Mouse (Mus musculus) brain, embryonic 14.5 days (tissue): ENCODE results near the gene Fam214a.

Experiments used
- CTCF ChIP-seq: fragments of 200-500 bp; IDR thresholded peaks from 2 replicates; pipeline ENCODE4 v1.5.1; 2012; ENCODE audit warnings: inconsistent platforms, mild to moderate bottlenecking, moderate library complexity, borderline replicate concordance; ENCODE audit not compliant: insufficient read depth, insufficient read length; ENCODE audit errors: extremely low read depth
- POLR2A ChIP-seq: fragments of 200-500 bp; IDR thresholded peaks from 2 replicates; pipeline ENCODE4 v1.6.1; 2012; ENCODE audit warnings: mild to moderate bottlenecking, inconsistent platforms, borderline replicate concordance; ENCODE audit not compliant: poor library complexity, insufficient read depth, insufficient read length, severe bottlenecking; ENCODE audit errors: extremely low read depth

DNA sequence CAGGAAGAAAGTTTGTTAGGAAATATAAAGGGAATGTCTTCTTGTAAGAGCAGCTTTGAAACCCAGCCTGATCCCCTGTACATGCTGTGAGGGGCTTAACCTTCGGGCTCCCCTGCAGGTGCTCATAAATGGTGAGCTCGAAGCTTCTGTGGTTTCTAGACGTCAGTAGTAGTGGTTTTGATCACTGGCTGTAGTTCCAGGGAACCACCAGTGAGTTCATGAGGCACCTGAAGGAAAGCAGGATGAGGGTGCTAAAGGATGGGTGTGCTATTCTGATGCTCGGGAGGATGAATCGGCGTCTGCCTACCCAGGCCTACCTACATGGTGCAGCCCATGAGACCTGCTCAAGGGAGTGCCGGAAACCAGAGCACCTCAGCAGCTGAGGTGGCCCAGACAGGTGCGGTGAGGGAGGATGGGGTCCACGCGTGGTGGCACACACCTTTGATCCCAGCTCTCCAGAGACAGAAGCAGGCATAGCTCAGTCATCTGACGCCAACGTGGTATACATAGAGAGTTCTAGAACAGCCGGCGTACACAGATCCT, 32.6 kb downstream of the Fam214a start:
- no peak for TF ChIP-seq POLR2A
- TF ChIP-seq CTCF: no peak
